Mouse (Mus musculus) heart, postnatal 0 days (tissue): ENCODE results near the gene 9530077C05Rik.

ENCODE experiments used
- CTCF ChIP-seq: IDR thresholded peaks from 2 replicates; pipeline ENCODE4 v1.5.1; 2016; ENCODE audit warnings: antibody characterized with exemption, control low read depth, low read depth
- EP300 ChIP-seq: IDR thresholded peaks from 2 replicates; pipeline ENCODE4 v1.6.1; 2016; ENCODE audit warnings: antibody characterized with exemption, low read depth

- TF ChIP-seq CTCF: no peak
- TF ChIP-seq EP300: no peak
Measured at GRCm38 (mm10) chr9:22429533-22430241, 18.4 kb downstream of the 9530077C05Rik start.
